Mouse (Mus musculus) cerebellum, adult 11 months (tissue): ENCODE measurements at regions not wholly inside any gene's neighbourhood (a gene's known extent, or its start where the extent isn't known, plus 50 kb on each side); places are given as distances from the start of the nearest gene placed in this dataset.

Experiments
- DNase-seq: peaks from one replicate; pipeline ENCODE4 v3.0.0; 2022

GRCm38 (mm10) chr2:137571146-137571545, 454.7 kb upstream of the Jag1 start:
- no peak for DNase-seq

- no peak for DNase-seq
Measured at GRCm38 (mm10) chr2:137566619-137567018, 450.2 kb upstream of the Jag1 start.

GRCm38 (mm10) chr2:137564064-137564624, 447.7 kb upstream of the Jag1 start:
- no peak for DNase-seq

GRCm38 (mm10) chr2:137560366-137560765, 443.9 kb upstream of the Jag1 start:
- DNase-seq, result no peak

- DNase-seq, result no peak
Measured at GRCm38 (mm10) chr2:137553871-137554270, 437.4 kb upstream of the Jag1 start.

GRCm38 (mm10) chr2:137536581-137536980, 420.1 kb upstream of the Jag1 start:
- DNase-seq, result no peak

GRCm38 (mm10) chr2:137516271-137516670, 399.8 kb upstream of the Jag1 start:
- DNase-seq, result no peak

GRCm38 (mm10) chr2:137515043-137515442, 398.6 kb upstream of the Jag1 start:
- DNase-seq, result no peak

- DNase-seq, result no peak
Measured at GRCm38 (mm10) chr2:137513895-137514506, 397.6 kb upstream of the Jag1 start.

- DNase-seq, result no peak
Measured at GRCm38 (mm10) chr2:137510671-137511235, 394.3 kb upstream of the Jag1 start.

- DNase-seq, result no peak
Measured at GRCm38 (mm10) chr2:137501236-137501635, 384.8 kb upstream of the Jag1 start.

GRCm38 (mm10) chr2:137497616-137498015, 381.2 kb upstream of the Jag1 start:
- DNase-seq, result no peak

- no peak for DNase-seq
Measured at GRCm38 (mm10) chr2:137493600-137493999, 377.2 kb upstream of the Jag1 start.

GRCm38 (mm10) chr2:137489181-137489682, 372.8 kb upstream of the Jag1 start:
- no peak for DNase-seq

- no peak for DNase-seq
Measured at GRCm38 (mm10) chr2:137468769-137469168, 352.3 kb upstream of the Jag1 start.

- DNase-seq, result no peak
Measured at GRCm38 (mm10) chr2:137457061-137457753, 340.8 kb upstream of the Jag1 start.

- no peak for DNase-seq
Measured at GRCm38 (mm10) chr2:137456436-137456835, 340.0 kb upstream of the Jag1 start.

GRCm38 (mm10) chr2:137446919-137447318, 330.5 kb upstream of the Jag1 start:
- no peak for DNase-seq

- DNase-seq, result no peak
Measured at GRCm38 (mm10) chr2:137437741-137438140, 321.3 kb upstream of the Jag1 start.

GRCm38 (mm10) chr2:137436161-137436560, 319.7 kb upstream of the Jag1 start:
- DNase-seq, result no peak

GRCm38 (mm10) chr2:137422656-137423055, 306.2 kb upstream of the Jag1 start:
- no peak for DNase-seq

GRCm38 (mm10) chr2:137419678-137420077, 303.2 kb upstream of the Jag1 start:
- DNase-seq, result no peak

- DNase-seq, result no peak
Measured at GRCm38 (mm10) chr2:137417691-137418090, 301.2 kb upstream of the Jag1 start.

- DNase-seq, result no peak
Measured at GRCm38 (mm10) chr2:137413432-137413831, 297.0 kb upstream of the Jag1 start.
